Mouse (Mus musculus): ENCODE measurements at regions not wholly inside any gene's neighbourhood (a gene's known extent, or its start where the extent isn't known, plus 50 kb on each side); places are given as distances from the start of the nearest gene placed in this dataset.

DNA sequence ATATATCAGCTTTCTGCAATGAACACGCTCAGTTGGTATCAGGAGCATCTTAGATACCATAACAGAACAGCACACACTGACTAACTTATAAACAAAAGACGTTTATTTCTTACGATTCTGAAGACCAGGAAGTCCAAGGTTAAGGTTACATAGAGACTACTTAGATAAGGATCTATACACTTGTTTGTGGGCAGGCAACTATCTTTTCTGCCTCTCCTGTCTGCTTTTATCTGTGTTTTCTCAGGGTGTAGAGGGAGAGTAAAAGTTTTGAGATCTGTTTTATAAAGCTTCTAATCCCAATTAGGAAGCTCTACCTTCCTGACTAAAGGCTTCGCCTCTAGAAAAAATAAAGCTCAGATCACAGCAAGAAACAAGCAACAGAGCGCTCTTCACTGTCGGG is 122.1 kb upstream of the Plxnc1 start:
- TF ChIP-seq CTCF (IDR thresholded peaks at IDR 0.05; ENCODE audit: low read depth) = no peak
- TF ChIP-seq EP300 (IDR thresholded peaks at IDR 0.05; ENCODE audit: low read depth) = no peak

All from liver, postnatal 0 days (tissue).